Mouse (Mus musculus): ENCODE measurements around the gene Siglech.
"Not testable (repeated sequence)": the region's sequence is repeated elsewhere in the genome, so short reads cannot be mapped to it uniquely, and the experiment has no call there.

DNA sequence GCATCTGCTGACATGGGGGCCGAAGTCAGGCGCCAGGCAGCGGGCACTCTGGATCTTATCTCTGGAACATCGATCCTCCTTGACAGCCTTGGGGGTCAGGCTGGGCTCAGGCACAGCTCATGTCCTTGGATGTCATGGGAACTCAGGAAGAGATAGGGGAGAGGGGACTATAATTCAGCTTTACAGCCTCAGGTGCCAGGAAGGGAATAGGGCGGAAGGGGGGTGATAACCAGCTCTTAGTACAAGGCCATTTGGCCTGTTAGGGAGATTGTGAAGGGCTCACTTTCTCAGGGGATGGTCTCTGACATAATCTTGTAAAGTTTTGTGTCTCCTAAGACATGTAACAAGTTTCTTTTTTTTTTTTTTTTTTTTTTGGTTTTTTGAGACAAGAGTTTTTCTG lies 22.6 kb downstream of the Siglech start:
- TF ChIP-seq CTCF (IDR thresholded peaks at IDR 0.05; ENCODE audit: low read depth); EP300 (optimal IDR thresholded peaks at IDR 0.05): not testable (repeated sequence)
